Mouse (Mus musculus): ENCODE results near the gene Stox2. TPM values are rescaled to one million over a fixed set of nuclear protein-coding genes. Genes with fewer than 3 reads are reported as not detected.

Stox2 gene
- total and polyA plus RNA-seq, 3 experiments, result 0.27 TPM; not detected in 2

- Histone ChIP-seq H3K4me1 (ENCODE audit: insufficient read depth, low read depth, low read length) (peaks cover 3% of the 10 kb centered on the region; the same call in 1 of the 2 replicates), H3K27me3 (ENCODE audit: insufficient read depth, low read length) (no peaks in the 10 kb centered on the region), H3K4me3 (ENCODE audit: low read depth, low read length) (no peak overlapping the region), H3K36me3 (replicated peaks) (no peaks in the 10 kb centered on the region), H3K9me3 (replicated peaks) (no peaks in the 10 kb centered on the region)
- no peak for DNase-seq (ENCODE audit: low spot score)
- no peak for ATAC-seq (ENCODE audit: extremely low read depth, insufficient number of reproducible peaks, low FRiP score, poor library complexity, severe bottlenecking)
- TF ChIP-seq GATA2 (IDR thresholded peaks at IDR 0.05; ENCODE audit: borderline replicate concordance, low read depth, low read length) (no peak), POLR2AphosphoS5 (IDR thresholded peaks at IDR 0.05; ENCODE audit: insufficient replicate concordance, low read depth, low read length) (no peak), TAL1 (conservative IDR thresholded peaks at IDR 0.05; ENCODE audit: low read depth, low read length) (no peak), CTCF (IDR thresholded peaks at IDR 0.05; ENCODE audit: low read depth, low read length) (no peak), GATA1 (IDR thresholded peaks at IDR 0.05; ENCODE audit: borderline replicate concordance, low read length) (no peak)
These were observed 115.2 kb downstream of the Stox2 start for GRCm38 (mm10) chr8:47330982-47331381.

- ATAC-seq (ENCODE audit: extremely low read depth, insufficient number of reproducible peaks, low FRiP score, poor library complexity, severe bottlenecking) (no peak), DNase-seq (ENCODE audit: low spot score) (no peak)
- Histone ChIP-seq H3K36me3 (replicated peaks) (no peaks in the 10 kb centered on the region), H3K4me3 (ENCODE audit: low read depth, low read length) (no peak overlapping the region), H3K27me3 (ENCODE audit: insufficient read depth, low read length) (peaks cover 2% of the 10 kb centered on the region; the same call in 1 of the 2 replicates), H3K9me3 (replicated peaks) (no peaks in the 10 kb centered on the region), H3K4me1 (ENCODE audit: insufficient read depth, low read depth, low read length) (no peaks in the 10 kb centered on the region)
- no peak for TF ChIP-seq TAL1 (conservative IDR thresholded peaks at IDR 0.05; ENCODE audit: low read depth, low read length)
- no peak for TF ChIP-seq GATA1 (IDR thresholded peaks at IDR 0.05; ENCODE audit: borderline replicate concordance, low read length)
- TF ChIP-seq GATA2 (IDR thresholded peaks at IDR 0.05; ENCODE audit: borderline replicate concordance, low read depth, low read length), result no peak
- no peak for TF ChIP-seq POLR2AphosphoS5 (IDR thresholded peaks at IDR 0.05; ENCODE audit: insufficient replicate concordance, low read depth, low read length)
- no peak for TF ChIP-seq CTCF (IDR thresholded peaks at IDR 0.05; ENCODE audit: low read depth, low read length)
These were observed 119.8 kb downstream of the Stox2 start for GRCm38 (mm10) chr8:47326348-47326747.

GRCm38 (mm10) chr8:47324117-47324820, 121.9 kb downstream of the Stox2 start:
- ATAC-seq (ENCODE audit: extremely low read depth, insufficient number of reproducible peaks, low FRiP score, poor library complexity, severe bottlenecking), result no peak
- Histone ChIP-seq H3K4me3 (ENCODE audit: low read depth, low read length) (no peak overlapping the region), H3K9me3 (replicated peaks) (no peaks in the 10 kb centered on the region), H3K4me1 (ENCODE audit: insufficient read depth, low read depth, low read length) (no peaks in the 10 kb centered on the region), H3K27me3 (ENCODE audit: insufficient read depth, low read length) (peaks cover 2% of the 10 kb centered on the region; the same call in 1 of the 2 replicates), H3K36me3 (replicated peaks) (no peaks in the 10 kb centered on the region)
- TF ChIP-seq TAL1 (conservative IDR thresholded peaks at IDR 0.05; ENCODE audit: low read depth, low read length), result no peak
- TF ChIP-seq GATA1 (IDR thresholded peaks at IDR 0.05; ENCODE audit: borderline replicate concordance, low read length), result no peak
- no peak for TF ChIP-seq GATA2 (IDR thresholded peaks at IDR 0.05; ENCODE audit: borderline replicate concordance, low read depth, low read length)
- TF ChIP-seq CTCF (IDR thresholded peaks at IDR 0.05; ENCODE audit: low read depth, low read length), result no peak
- no peak for TF ChIP-seq POLR2AphosphoS5 (IDR thresholded peaks at IDR 0.05; ENCODE audit: insufficient replicate concordance, low read depth, low read length)
- DNase-seq (ENCODE audit: low spot score), result no peak

- Histone ChIP-seq H3K27me3 (ENCODE audit: insufficient read depth, low read length) (peaks cover 2% of the 10 kb centered on the region; the same call in 1 of the 2 replicates), H3K36me3 (replicated peaks) (no peaks in the 10 kb centered on the region), H3K4me3 (ENCODE audit: low read depth, low read length) (no peak overlapping the region), H3K4me1 (ENCODE audit: insufficient read depth, low read depth, low read length) (no peaks in the 10 kb centered on the region), H3K9me3 (replicated peaks) (no peaks in the 10 kb centered on the region)
- no peak for TF ChIP-seq GATA2 (IDR thresholded peaks at IDR 0.05; ENCODE audit: borderline replicate concordance, low read depth, low read length)
- no peak for TF ChIP-seq POLR2AphosphoS5 (IDR thresholded peaks at IDR 0.05; ENCODE audit: insufficient replicate concordance, low read depth, low read length)
- TF ChIP-seq CTCF (IDR thresholded peaks at IDR 0.05; ENCODE audit: low read depth, low read length), result no peak
- no peak for TF ChIP-seq GATA1 (IDR thresholded peaks at IDR 0.05; ENCODE audit: borderline replicate concordance, low read length)
- no peak for TF ChIP-seq TAL1 (conservative IDR thresholded peaks at IDR 0.05; ENCODE audit: low read depth, low read length)
- DNase-seq (ENCODE audit: low spot score) (no peak), ATAC-seq (ENCODE audit: extremely low read depth, insufficient number of reproducible peaks, low FRiP score, poor library complexity, severe bottlenecking) (no peak)
These were observed 124.9 kb downstream of the Stox2 start for GRCm38 (mm10) chr8:47321282-47321681.

GRCm38 (mm10) chr8:47320707-47321106, 125.5 kb downstream of the Stox2 start:
- no peaks in the 10 kb centered on the region for H3K36me3 ChIP-seq (replicated peaks)

GRCm38 (mm10) chr8:47318468-47318867, 127.7 kb downstream of the Stox2 start:
- Histone ChIP-seq H3K27me3 (ENCODE audit: insufficient read depth, low read length) (no peaks in the 10 kb centered on the region), H3K4me3 (ENCODE audit: low read depth, low read length) (no peak overlapping the region), H3K9me3 (replicated peaks) (no peaks in the 10 kb centered on the region), H3K4me1 (ENCODE audit: insufficient read depth, low read depth, low read length) (no peaks in the 10 kb centered on the region), H3K36me3 (replicated peaks) (no peaks in the 10 kb centered on the region)
- TF ChIP-seq POLR2AphosphoS5 (IDR thresholded peaks at IDR 0.05; ENCODE audit: insufficient replicate concordance, low read depth, low read length) (no peak), GATA2 (IDR thresholded peaks at IDR 0.05; ENCODE audit: borderline replicate concordance, low read depth, low read length) (no peak), CTCF (IDR thresholded peaks at IDR 0.05; ENCODE audit: low read depth, low read length) (no peak), GATA1 (IDR thresholded peaks at IDR 0.05; ENCODE audit: borderline replicate concordance, low read length) (no peak), TAL1 (conservative IDR thresholded peaks at IDR 0.05; ENCODE audit: low read depth, low read length) (no peak)
- DNase-seq (ENCODE audit: low spot score) (no peak), ATAC-seq (ENCODE audit: extremely low read depth, insufficient number of reproducible peaks, low FRiP score, poor library complexity, severe bottlenecking) (no peak)

More at GRCm38 (mm10) chr8:47320707-47321106, 125.5 kb downstream of the Stox2 start:
- Histone ChIP-seq H3K9me3 (replicated peaks) (no peaks in the 10 kb centered on the region), H3K27me3 (ENCODE audit: insufficient read depth, low read length) (peaks cover 2% of the 10 kb centered on the region; the same call in 1 of the 2 replicates), H3K4me1 (ENCODE audit: insufficient read depth, low read depth, low read length) (no peaks in the 10 kb centered on the region), H3K4me3 (ENCODE audit: low read depth, low read length) (no peak overlapping the region)
- TF ChIP-seq CTCF (IDR thresholded peaks at IDR 0.05; ENCODE audit: low read depth, low read length) (no peak), TAL1 (conservative IDR thresholded peaks at IDR 0.05; ENCODE audit: low read depth, low read length) (no peak), POLR2AphosphoS5 (IDR thresholded peaks at IDR 0.05; ENCODE audit: insufficient replicate concordance, low read depth, low read length) (no peak)
- ATAC-seq (ENCODE audit: extremely low read depth, insufficient number of reproducible peaks, low FRiP score, poor library complexity, severe bottlenecking) (no peak), DNase-seq (ENCODE audit: low spot score) (no peak)

Measured in G1E (cell line).